Mouse (Mus musculus): ENCODE results near the gene Kif17. TPM values are rescaled to one million over a fixed set of nuclear protein-coding genes. Genes with fewer than 3 reads are reported as not detected.

The Kif17 gene
- polyA plus RNA-seq (2012; rRNA removed), result 224 and 276 TPM in 2 replicates

DNA sequence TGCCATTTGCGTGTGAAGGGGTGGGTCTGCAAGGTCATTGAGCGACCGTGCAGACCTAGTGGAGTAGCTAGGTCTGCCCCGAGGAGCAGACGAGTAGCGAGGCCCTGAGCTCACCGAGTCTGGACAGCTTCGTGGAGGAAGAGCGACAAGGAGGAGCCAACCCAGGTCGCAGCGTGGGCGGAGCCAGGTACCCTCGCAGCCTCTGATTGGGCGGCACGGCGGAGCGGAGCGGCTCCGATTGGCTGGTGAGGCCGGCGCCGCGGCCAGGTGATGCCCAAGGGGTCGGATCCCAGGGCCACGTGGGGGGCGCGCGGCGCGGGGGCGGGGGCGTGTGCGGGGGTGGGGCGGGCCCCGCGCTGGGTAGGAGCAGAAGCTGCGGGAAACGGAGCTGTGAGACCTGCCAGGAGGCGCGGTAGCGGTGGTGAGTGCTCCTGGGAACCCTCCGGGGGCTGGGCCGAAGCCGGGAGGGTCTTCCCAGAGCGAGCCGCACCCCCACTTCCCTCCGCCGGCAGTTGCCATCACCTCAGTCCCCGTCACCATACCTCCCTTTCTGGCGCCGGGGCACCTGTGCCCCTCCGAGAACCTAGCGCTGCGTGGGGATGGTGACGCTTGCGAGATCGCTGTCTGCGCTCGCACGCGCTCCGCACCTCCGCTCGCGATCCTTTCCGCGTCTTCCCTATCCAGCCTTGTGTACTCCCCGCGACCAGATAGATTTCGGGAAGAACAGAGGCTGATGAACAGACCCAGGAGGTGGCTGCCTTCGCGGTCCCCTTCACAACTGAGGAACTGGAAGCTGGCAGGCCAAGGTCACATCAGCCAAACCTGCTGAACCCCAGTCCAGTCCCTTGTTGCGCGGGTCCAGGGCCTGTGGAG is at the start of gene Kif17, which contains the start of gene Sh2d5:
Gene Kif17 (plus strand): TSS at position 348 of the 873 bp plus-strand sequence.
Gene Sh2d5 (plus strand): TSS at position 316 of the 873 bp plus-strand sequence.
- peaks cover 28% of the 10 kb centered on the region for H3K4me1 ChIP-seq (ENCODE audit: control insufficient read depth, insufficient read depth, low read length)
- H3K27me3 ChIP-seq (ENCODE audit: control insufficient read depth, insufficient read depth, low read length), result no peaks in the 10 kb centered on the region
- peak within 1 kb of the TSS; percentile 77 for H3K4me3 ChIP-seq (ENCODE audit: control insufficient read depth, low read depth, low read length)
- TF ChIP-seq POLR2A (IDR thresholded peaks at IDR 0.05; ENCODE audit: control insufficient read depth, low read depth, low read length) (peak; percentile 31; the same call in 1 of the 2 replicates), CTCF (IDR thresholded peaks at IDR 0.05; ENCODE audit: control insufficient read depth, insufficient read depth, insufficient replicate concordance, low read depth, low read length) (no peak)
- H3K27ac ChIP-seq (ENCODE audit: control insufficient read depth, insufficient read depth, low read depth, low read length), result no peak within 1 kb of the TSS
- peaks cover 1% of the 10 kb centered on the region; the same call in 1 of the 2 replicates for H3K36me3 ChIP-seq (ENCODE audit: control insufficient read depth, insufficient read depth, low read length)

- TF ChIP-seq CTCF (IDR thresholded peaks at IDR 0.05; ENCODE audit: control insufficient read depth, insufficient read depth, insufficient replicate concordance, low read depth, low read length), result no peak
- no peak for TF ChIP-seq POLR2A (IDR thresholded peaks at IDR 0.05; ENCODE audit: control insufficient read depth, low read depth, low read length)
- H3K27me3 ChIP-seq (ENCODE audit: control insufficient read depth, insufficient read depth, low read length), result no peaks in the 10 kb centered on the region
These were observed 49.5 kb upstream of the Kif17 start for GRCm38 (mm10) chr4:138200769-138201168.

GRCm38 (mm10) chr4:138201696-138202095 is 48.5 kb upstream of the Kif17 start:
- TF ChIP-seq CTCF (IDR thresholded peaks at IDR 0.05; ENCODE audit: control insufficient read depth, insufficient read depth, insufficient replicate concordance, low read depth, low read length) (no peak), POLR2A (IDR thresholded peaks at IDR 0.05; ENCODE audit: control insufficient read depth, low read depth, low read length) (no peak)
- no peaks in the 10 kb centered on the region; the same call in 1 of the 2 replicates for H3K36me3 ChIP-seq (ENCODE audit: control insufficient read depth, insufficient read depth, low read length)
- no peak overlapping the region for H3K4me3 ChIP-seq (ENCODE audit: control insufficient read depth, low read depth, low read length)
- H3K27ac ChIP-seq (ENCODE audit: control insufficient read depth, insufficient read depth, low read depth, low read length), result no peak overlapping the region
- no peaks in the 10 kb centered on the region for H3K4me1 ChIP-seq (ENCODE audit: control insufficient read depth, insufficient read depth, low read length)
- H3K27me3 ChIP-seq (ENCODE audit: control insufficient read depth, insufficient read depth, low read length), result no peaks in the 10 kb centered on the region

More at GRCm38 (mm10) chr4:138200769-138201168, 49.5 kb upstream of the Kif17 start:
- Histone ChIP-seq H3K27ac (ENCODE audit: control insufficient read depth, insufficient read depth, low read depth, low read length) (no peak overlapping the region), H3K36me3 (ENCODE audit: control insufficient read depth, insufficient read depth, low read length) (no peaks in the 10 kb centered on the region; the same call in 1 of the 2 replicates), H3K4me1 (ENCODE audit: control insufficient read depth, insufficient read depth, low read length) (no peaks in the 10 kb centered on the region), H3K4me3 (ENCODE audit: control insufficient read depth, low read depth, low read length) (no peak overlapping the region)

DNA sequence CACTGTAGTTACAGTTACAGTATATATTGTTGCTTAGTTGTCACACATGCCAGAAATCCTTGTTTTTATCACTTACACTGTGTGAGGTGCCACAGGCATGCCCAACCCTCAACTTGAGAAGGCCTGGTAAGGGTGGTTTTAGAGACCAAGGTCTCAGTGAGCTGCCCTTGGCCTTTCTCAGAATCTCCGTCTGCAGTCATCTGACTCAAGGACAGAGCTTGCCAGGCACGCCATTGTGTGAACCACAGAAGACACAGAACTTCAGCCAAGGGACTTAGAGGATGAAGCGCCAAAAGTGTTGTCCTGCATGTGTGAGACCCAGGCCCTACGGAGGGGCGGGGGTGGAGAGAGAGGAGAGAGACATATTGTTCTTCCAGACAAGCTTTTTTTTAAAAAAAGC is 40.1 kb upstream of the Kif17 start:
- Histone ChIP-seq H3K4me1 (ENCODE audit: control insufficient read depth, insufficient read depth, low read length) (no peaks in the 10 kb centered on the region), H3K27me3 (ENCODE audit: control insufficient read depth, insufficient read depth, low read length) (no peaks in the 10 kb centered on the region), H3K27ac (ENCODE audit: control insufficient read depth, insufficient read depth, low read depth, low read length) (no peak overlapping the region), H3K4me3 (ENCODE audit: control insufficient read depth, low read depth, low read length) (no peak overlapping the region), H3K36me3 (ENCODE audit: control insufficient read depth, insufficient read depth, low read length) (no peaks in the 10 kb centered on the region)
- TF ChIP-seq POLR2A (IDR thresholded peaks at IDR 0.05; ENCODE audit: control insufficient read depth, low read depth, low read length), result no peak

GRCm38 (mm10) chr4:138213861-138214260 is 36.4 kb upstream of the Kif17 start:
- H3K27me3 ChIP-seq (ENCODE audit: control insufficient read depth, insufficient read depth, low read length), result no peaks in the 10 kb centered on the region
- TF ChIP-seq CTCF (IDR thresholded peaks at IDR 0.05; ENCODE audit: control insufficient read depth, insufficient read depth, insufficient replicate concordance, low read depth, low read length) (no peak), POLR2A (IDR thresholded peaks at IDR 0.05; ENCODE audit: control insufficient read depth, low read depth, low read length) (no peak)

GRCm38 (mm10) chr4:138215671-138216199 is 34.5 kb upstream of the Kif17 start:
- TF ChIP-seq POLR2A (IDR thresholded peaks at IDR 0.05; ENCODE audit: control insufficient read depth, low read depth, low read length), result no peak
- no peak for TF ChIP-seq CTCF (IDR thresholded peaks at IDR 0.05; ENCODE audit: control insufficient read depth, insufficient read depth, insufficient replicate concordance, low read depth, low read length)
- Histone ChIP-seq H3K36me3 (ENCODE audit: control insufficient read depth, insufficient read depth, low read length) (no peaks in the 10 kb centered on the region), H3K4me3 (ENCODE audit: control insufficient read depth, low read depth, low read length) (peak overlapping the region; percentile 90), H3K27me3 (ENCODE audit: control insufficient read depth, insufficient read depth, low read length) (no peaks in the 10 kb centered on the region), H3K4me1 (ENCODE audit: control insufficient read depth, insufficient read depth, low read length) (peaks cover 12% of the 10 kb centered on the region), H3K27ac (ENCODE audit: control insufficient read depth, insufficient read depth, low read depth, low read length) (peak overlapping the region; percentile 90)

More at GRCm38 (mm10) chr4:138213861-138214260, 36.4 kb upstream of the Kif17 start:
- Histone ChIP-seq H3K4me1 (ENCODE audit: control insufficient read depth, insufficient read depth, low read length) (peaks cover 10% of the 10 kb centered on the region), H3K4me3 (ENCODE audit: control insufficient read depth, low read depth, low read length) (no peak overlapping the region), H3K27ac (ENCODE audit: control insufficient read depth, insufficient read depth, low read depth, low read length) (no peak overlapping the region), H3K36me3 (ENCODE audit: control insufficient read depth, insufficient read depth, low read length) (no peaks in the 10 kb centered on the region)

- Histone ChIP-seq H3K4me1 (ENCODE audit: control insufficient read depth, insufficient read depth, low read length) (peaks cover 12% of the 10 kb centered on the region), H3K36me3 (ENCODE audit: control insufficient read depth, insufficient read depth, low read length) (no peaks in the 10 kb centered on the region), H3K4me3 (ENCODE audit: control insufficient read depth, low read depth, low read length) (peak within 1 kb of the TSS; percentile 90), H3K27me3 (ENCODE audit: control insufficient read depth, insufficient read depth, low read length) (no peaks in the 10 kb centered on the region), H3K27ac (ENCODE audit: control insufficient read depth, insufficient read depth, low read depth, low read length) (peak within 1 kb of the TSS; percentile 97)
- peak; percentile 60 for TF ChIP-seq POLR2A (IDR thresholded peaks at IDR 0.05; ENCODE audit: control insufficient read depth, low read depth, low read length)
- no peak for TF ChIP-seq CTCF (IDR thresholded peaks at IDR 0.05; ENCODE audit: control insufficient read depth, insufficient read depth, insufficient replicate concordance, low read depth, low read length)
These were observed 33.9 kb upstream of the Kif17 start, which contains the start of gene Hp1bp3 for GRCm38 (mm10) chr4:138216200-138216890. Gene Hp1bp3 (plus strand): TSS chr4:138216296.
